ENCODE assay signal across 8 mouse cellular contexts in genomic region chr2:5080053-5080787, GRCm38 (mm10). TPM values are rescaled to one million over a fixed set of nuclear protein-coding genes. Genes with fewer than 3 reads are reported as not detected.
DNase-seq lines count a peak whose midpoint lies in the region; ATAC-seq and TF ChIP-seq lines count a peak whose summit lies in the region.

No protein-coding gene starts in this region.

- TF ChIP-seq EP300 in MEL (IDR thresholded peaks at IDR 0.05; ENCODE audit: low read depth in 1 of 2, low read length in 2 of 2), result no peak

- TF ChIP-seq POLR2A in MEL (IDR thresholded peaks at IDR 0.05; ENCODE audit: control insufficient read depth in 1 of 2, insufficient read depth in 1 of 2, low read depth in 1 of 2, low read length in 2 of 2, poor library complexity in 1 of 2), result no peak

- peak; percentile 54 for DNase-seq in MEL (ENCODE audit: low read depth, low spot score)
- peak; percentile 77 to 78 for DNase-seq in cerebellum, postnatal 14 days
- peak; percentile 16 for DNase-seq in gastrocnemius, postnatal 25 days
- DNase-seq in lung, embryonic 14.5 days, result peak; percentile 89
- DNase-seq in retina, postnatal 7 days (ENCODE audit: low read depth, low spot score), result peak; percentile 68
- no peak for DNase-seq in T-cell, adult 2 months (ENCODE audit: low spot score)

- no peak overlapping the region for H3ac ChIP-seq in C2C12 (ENCODE audit: control insufficient read depth, insufficient read length, low read depth)

- TF ChIP-seq CTCF in C2C12 (IDR thresholded peaks at IDR 0.05; ENCODE audit: control insufficient read depth, insufficient read depth, insufficient read length) (peak; percentile 39), MEL (IDR thresholded peaks at IDR 0.05 in 2 of 3, conservative IDR thresholded peaks at IDR 0.05 in 1 of 3; ENCODE audit: control insufficient read depth in 1 of 3, insufficient read depth in 1 of 3, low read depth in 2 of 3, low read length in 3 of 3, poor library complexity in 1 of 3, severe bottlenecking in 1 of 3) (peak; percentile 44 to 69 (median 45))
- peak; percentile 97 for TF ChIP-seq CTCF in intestine, postnatal 0 days (IDR thresholded peaks at IDR 0.05; ENCODE audit: low read depth)
- TF ChIP-seq CTCF in lung, embryonic 14.5 days (IDR thresholded peaks at IDR 0.05; ENCODE audit: low read depth), result peak; percentile 87

- no peak overlapping the region for H3K9ac ChIP-seq in MEL (ENCODE audit: control insufficient read depth, low read depth, low read length, poor library complexity, severe bottlenecking)
- no peak overlapping the region for H3K9ac ChIP-seq in intestine, postnatal 0 days (ENCODE audit: low read depth, low read length)
- H3K9ac ChIP-seq in lung, embryonic 14.5 days, result peak overlapping the region; percentile 47; the same call in 1 of the 2 replicates

- H3K4me1 ChIP-seq in MEL (ENCODE audit: control insufficient read depth in 1 of 2, insufficient read depth in 2 of 2, low read length in 2 of 2), result peaks cover 8 to 15% of the 10 kb centered on the region in 2 experiments
- peaks cover 7% of the 10 kb centered on the region for H3K4me1 ChIP-seq in intestine, postnatal 0 days (replicated peaks; ENCODE audit: control insufficient read depth, insufficient read depth, low read length)
- H3K4me1 ChIP-seq in lung, embryonic 14.5 days (ENCODE audit: insufficient read depth), result no peaks in the 10 kb centered on the region

- H3K79me3 ChIP-seq in C2C12 (ENCODE audit: low read depth), result no peaks in the 10 kb centered on the region

- WGBS in intestine, postnatal 0 days, result 13% methylated on average over 14 of the region's 14 CpGs
- 5% methylated on average over 14 of the region's 14 CpGs for WGBS in lung, embryonic 14.5 days

- no peak; the same call in 1 of the 2 replicates for ATAC-seq in intestine, postnatal 0 days
- ATAC-seq in lung, embryonic 14.5 days (ENCODE audit: insufficient read depth), result peak; percentile 66; the same call in 1 of the 2 replicates

- H3K9me3 ChIP-seq in MEL (replicated peaks; ENCODE audit: insufficient read depth, low read length), result no peaks in the 10 kb centered on the region
- no peaks in the 10 kb centered on the region for H3K9me3 ChIP-seq in intestine, postnatal 0 days (ENCODE audit: control insufficient read depth)
- no peaks in the 10 kb centered on the region for H3K9me3 ChIP-seq in lung, embryonic 14.5 days (ENCODE audit: low read depth, low read length)

- TF ChIP-seq RAD21 in MEL (IDR thresholded peaks at IDR 0.05; ENCODE audit: low read depth, low read length), result peak; percentile 80

- H3K36me3 ChIP-seq in C2C12 (ENCODE audit: control insufficient read depth, insufficient read depth) (no peaks in the 10 kb centered on the region), MEL (ENCODE audit: control insufficient read depth in 1 of 2, insufficient read depth in 2 of 2, low read length in 2 of 2) (peaks cover 0 to 12% of the 10 kb centered on the region in 2 experiments; a peak in 2 of 4 replicates)
- no peaks in the 10 kb centered on the region for H3K36me3 ChIP-seq in intestine, postnatal 0 days (ENCODE audit: control insufficient read depth, insufficient read depth)
- no peaks in the 10 kb centered on the region for H3K36me3 ChIP-seq in lung, embryonic 14.5 days (ENCODE audit: insufficient read depth)

- H3K4me3 ChIP-seq in C2C12 (ENCODE audit: insufficient read depth, poor library complexity, severe bottlenecking) (no peak overlapping the region), MEL (ENCODE audit: control insufficient read depth in 1 of 2, insufficient read depth in 1 of 2, low read depth in 2 of 2, low read length in 2 of 2) (no peak overlapping the region)
- 0 out of 2 replicates have a peak overlapping the region, but pooled peaks have one; percentile 16 for H3K4me3 ChIP-seq in intestine, postnatal 0 days (ENCODE audit: low read depth, low read length)
- peak overlapping the region; percentile 23 for H3K4me3 ChIP-seq in lung, embryonic 14.5 days (ENCODE audit: low read depth, low read length)

- H3K27me3 ChIP-seq in C2C12 (ENCODE audit: control insufficient read depth, insufficient read depth, insufficient read length), result no peaks in the 10 kb centered on the region
- H3K27me3 ChIP-seq in MEL (ENCODE audit: control insufficient read depth in 1 of 2, insufficient read depth in 2 of 2, low read length in 2 of 2), result no peaks in the 10 kb centered on the region
- no peaks in the 10 kb centered on the region for H3K27me3 ChIP-seq in intestine, postnatal 0 days (replicated peaks; ENCODE audit: control insufficient read depth, insufficient read depth, low read length)
- H3K27me3 ChIP-seq in lung, embryonic 14.5 days (ENCODE audit: insufficient read depth, low read length), result no peaks in the 10 kb centered on the region

- H3K79me2 ChIP-seq in C2C12 (ENCODE audit: control insufficient read depth, insufficient read depth) (no peaks in the 10 kb centered on the region), MEL (ENCODE audit: control insufficient read depth, insufficient read depth, low read length, poor library complexity) (no peaks in the 10 kb centered on the region)

- H3K4me2 ChIP-seq in intestine, postnatal 0 days (replicated peaks; ENCODE audit: low read depth), result peak overlapping the region; percentile 56
- peak overlapping the region; percentile 59 for H3K4me2 ChIP-seq in lung, embryonic 14.5 days

- H3K27ac ChIP-seq in MEL (ENCODE audit: control insufficient read depth, low read depth, low read length), result no peak overlapping the region
- no peak overlapping the region for H3K27ac ChIP-seq in intestine, postnatal 0 days (ENCODE audit: low read depth, low read length)
- no peak overlapping the region for H3K27ac ChIP-seq in lung, embryonic 14.5 days (ENCODE audit: low read depth)

TF ChIP-seq in C2C12, 6 proteins besides CTCF, POLR2A, EP300 and RAD21:
- TF ChIP-seq MYOG (IDR thresholded peaks at IDR 0.05; ENCODE audit: control insufficient read depth, extremely low read depth, insufficient read length) (no peak), CEBPB (IDR thresholded peaks at IDR 0.05; ENCODE audit: low read depth) (no peak), MYOD1 (IDR thresholded peaks at IDR 0.05; ENCODE audit: control insufficient read depth, insufficient read length, low read depth) (no peak), USF1 (IDR thresholded peaks at IDR 0.05; ENCODE audit: low read depth) (no peak), FOSL1 (IDR thresholded peaks at IDR 0.05; ENCODE audit: insufficient read depth, low read length, poor library complexity, severe bottlenecking) (no peak), MAX (IDR thresholded peaks at IDR 0.05) (no peak)

TF ChIP-seq in MEL, 35 proteins besides CTCF, POLR2A, EP300 and RAD21:
- no peak for TF ChIP-seq POLR2AphosphoS5 (IDR thresholded peaks at IDR 0.05; ENCODE audit: borderline replicate concordance, low read depth, low read length)
- peak; percentile 44 for TF ChIP-seq ZC3H11A (IDR thresholded peaks at IDR 0.05; ENCODE audit: low read depth, low read length)
- peak; percentile 55 for TF ChIP-seq SMC3 (IDR thresholded peaks at IDR 0.05; ENCODE audit: low read depth, low read length)
TF ChIP-seq in MEL: peak in this region for 2.

RNA-seq across cellular contexts. Expression of gene Optn, which starts 16.4 kb away (rescaled TPM):
- 7.4 TPM for polyA plus RNA-seq in C2C12 (2012; fragmentation: generic; extraction: Trizol)
- total RNA-seq in MEL (2012; rRNA removed), result 10.5 and 10.9 TPM in 2 replicates
- 10 to 100 TPM in 1 of 2 experiments, not detected in 1; 17.0 TPM for polyA plus RNA-seq in MEL (2012; ENCODE audit: insufficient read depth in 1 of 2, insufficient read length in 2 of 2, low read depth in 1 of 2, low replicate concordance in 2 of 2, missing spikeins in 1 of 2)
- total RNA-seq in gastrocnemius, postnatal 25 days (2021), result 10 to 100 TPM; 58.9 to 62.0 TPM
- polyA plus RNA-seq in intestine, postnatal 0 days (2015; fragmentation: Nextera tagmentation; extraction: Ambion mirVana), result 62.7 and 74.2 TPM in 2 replicates
- polyA plus RNA-seq in lung, embryonic 14.5 days (2014; fragmentation: Nextera tagmentation; extraction: Ambion mirVana), result 5.8 and 6.5 TPM in 2 replicates

RNA-seq across cellular contexts. Expression of gene Ccdc3, which starts 57.4 kb away (rescaled TPM):
- 0.19 TPM for polyA plus RNA-seq in C2C12 (2012; fragmentation: generic; extraction: Trizol)
- not detected in 2 replicates for total RNA-seq in MEL (2012; rRNA removed)
- not detected for polyA plus RNA-seq in MEL (2012; ENCODE audit: insufficient read depth in 1 of 2, insufficient read length in 2 of 2, low read depth in 1 of 2, low replicate concordance in 2 of 2, missing spikeins in 1 of 2)
- 1 to 10 TPM; 5.4 to 5.5 TPM for total RNA-seq in gastrocnemius, postnatal 25 days (2021)
- polyA plus RNA-seq in intestine, postnatal 0 days (2015; fragmentation: Nextera tagmentation; extraction: Ambion mirVana), result 10.3 TPM in 2 replicates
- 0.78 and 1.4 TPM in 2 replicates for polyA plus RNA-seq in lung, embryonic 14.5 days (2014; fragmentation: Nextera tagmentation; extraction: Ambion mirVana)

Comparison
In these comparisons a context has a peak if more than half of its experiments do, and no peak if none do; other contexts are left out.
1. H3K4me3 ChIP-seq: peak in intestine, postnatal 0 days (single experiment) and lung, embryonic 14.5 days (single experiment); none in C2C12 (single experiment) and MEL (0 of 2).
2. CTCF ChIP-seq: peak in every context shown above with its lines; median percentile 97 in intestine, postnatal 0 days; 87 in lung, embryonic 14.5 days; 45 in MEL; 39 in C2C12.